ENCODE assay signal across 7 mouse cellular contexts in genomic region chr11:3573092-3573491, GRCm38 (mm10). TPM values are rescaled to one million over a fixed set of nuclear protein-coding genes. Genes with fewer than 3 reads are reported as not detected.
DNase-seq lines count a peak whose midpoint lies in the region; ATAC-seq lines count a peak whose summit lies in the region.

No protein-coding gene starts in this region.

- peak overlapping the region; percentile 3; the same call in 1 of the 2 replicates for H3K9ac ChIP-seq in intestine, embryonic 16.5 days (ENCODE audit: low read depth, low read length)
- no peak overlapping the region for H3K9ac ChIP-seq in liver, embryonic 16.5 days (ENCODE audit: low read depth, low read length)

- no peaks in the 10 kb centered on the region for H3K36me3 ChIP-seq in intestine, embryonic 16.5 days (ENCODE audit: control insufficient read depth, insufficient read depth, low read length)
- H3K36me3 ChIP-seq in liver, embryonic 16.5 days (ENCODE audit: control insufficient read depth, insufficient read depth) = no peaks in the 10 kb centered on the region

- no peak overlapping the region for H3K4me3 ChIP-seq in intestine, embryonic 16.5 days (ENCODE audit: low read length)
- no peak overlapping the region for H3K4me3 ChIP-seq in liver, embryonic 16.5 days (ENCODE audit: low read depth, low read length)

- DNase-seq in Muller cell, postnatal 12 days (ENCODE audit: inconsistent ontology term) = peak; percentile 33
- DNase-seq in adrenal gland, postnatal 14 days = peak; percentile 78
- DNase-seq in gastrocnemius, postnatal 36 days = peak; percentile 55 to 68
- DNase-seq in ovary, postnatal 36 days (ENCODE audit: low spot score) = peak; percentile 57
- DNase-seq in natural killer cell, adult 2 months (ENCODE audit: low spot score in 2 of 2) = no peak

- peak overlapping the region; percentile 79 for H3K27ac ChIP-seq in intestine, embryonic 16.5 days (ENCODE audit: low read length)
- H3K27ac ChIP-seq in liver, embryonic 16.5 days (ENCODE audit: low read length) = peak overlapping the region; percentile 67

- no peaks in the 10 kb centered on the region for H3K9me3 ChIP-seq in intestine, embryonic 16.5 days (ENCODE audit: control insufficient read depth, low read length)
- H3K9me3 ChIP-seq in liver, embryonic 16.5 days (replicated peaks; ENCODE audit: control insufficient read depth, low read length) = no peaks in the 10 kb centered on the region

- peaks cover 21% of the 10 kb centered on the region for H3K4me1 ChIP-seq in intestine, embryonic 16.5 days (ENCODE audit: control insufficient read depth, insufficient read depth, low read length)
- peaks cover 12% of the 10 kb centered on the region for H3K4me1 ChIP-seq in liver, embryonic 16.5 days (ENCODE audit: control insufficient read depth, low read depth, low read length)

- H3K27me3 ChIP-seq in intestine, embryonic 16.5 days (replicated peaks; ENCODE audit: control insufficient read depth, insufficient read depth, low read length) = no peaks in the 10 kb centered on the region
- no peaks in the 10 kb centered on the region for H3K27me3 ChIP-seq in liver, embryonic 16.5 days (ENCODE audit: control insufficient read depth, insufficient read depth, low read depth, low read length)

- intact Hi-C loops in gastrocnemius, postnatal 36 days (cut with DNase I) = no loop called here

- peak; percentile 86 for ATAC-seq in intestine, embryonic 16.5 days
- ATAC-seq in liver, embryonic 16.5 days (ENCODE audit: low read depth) = peak; percentile 68

- H3K4me2 ChIP-seq in intestine, embryonic 16.5 days (ENCODE audit: low read depth, low read length) = no peak overlapping the region
- H3K4me2 ChIP-seq in liver, embryonic 16.5 days (ENCODE audit: low read depth, low read length) = no peak overlapping the region

- 9% methylated on average over 9 of the region's 9 CpGs for WGBS in intestine, embryonic 16.5 days
- WGBS in liver, embryonic 16.5 days (ENCODE audit: insufficient replicate concordance) = 7% methylated on average over 9 of the region's 9 CpGs

RNA-seq across cellular contexts. Expression of gene Smtn, which starts 32.7 kb away (rescaled TPM):
- total RNA-seq in adrenal gland, postnatal 14 days (2021) = 56.2 and 69.1 TPM in 2 replicates
- 10 to 100 TPM; 71.9 to 78.7 TPM for total RNA-seq in gastrocnemius, postnatal 36 days (2021)
- 78.2 and 80.1 TPM in 2 replicates for polyA plus RNA-seq in intestine, embryonic 16.5 days (2015; fragmentation: Nextera tagmentation; extraction: Ambion mirVana)
- 10.4 and 16.7 TPM in 2 replicates for polyA plus RNA-seq in liver, embryonic 16.5 days (2015; fragmentation: Nextera tagmentation; extraction: Ambion mirVana)

RNA-seq across cellular contexts. Expression of gene Selenom, which starts 58.6 kb away (rescaled TPM):
- total RNA-seq in adrenal gland, postnatal 14 days (2021) = 33.6 and 33.8 TPM in 2 replicates
- total RNA-seq in gastrocnemius, postnatal 36 days (2021) = 10 to 100 TPM; 13.2 to 14.9 TPM
- 182 and 185 TPM in 2 replicates for polyA plus RNA-seq in intestine, embryonic 16.5 days (2015; fragmentation: Nextera tagmentation; extraction: Ambion mirVana)
- 9.6 and 10.8 TPM in 2 replicates for polyA plus RNA-seq in liver, embryonic 16.5 days (2015; fragmentation: Nextera tagmentation; extraction: Ambion mirVana)

Comparison
In these comparisons a context has a peak if more than half of its experiments do, and no peak if none do; other contexts are left out.
1. DNase-seq: peak in Muller cell, postnatal 12 days (single experiment), adrenal gland, postnatal 14 days (single experiment), gastrocnemius, postnatal 36 days (2 of 2) and ovary, postnatal 36 days (single experiment); none in natural killer cell, adult 2 months (0 of 2).